Mouse (Mus musculus): ENCODE measurements around the gene Lurap1l. TPM values are rescaled to one million over a fixed set of nuclear protein-coding genes. Genes with fewer than 3 reads are reported as not detected.

Gene Lurap1l
- polyA plus RNA-seq (2015; fragmentation: Nextera tagmentation; extraction: Ambion mirVana), result 5.8 and 7.1 TPM in 2 replicates

DNA sequence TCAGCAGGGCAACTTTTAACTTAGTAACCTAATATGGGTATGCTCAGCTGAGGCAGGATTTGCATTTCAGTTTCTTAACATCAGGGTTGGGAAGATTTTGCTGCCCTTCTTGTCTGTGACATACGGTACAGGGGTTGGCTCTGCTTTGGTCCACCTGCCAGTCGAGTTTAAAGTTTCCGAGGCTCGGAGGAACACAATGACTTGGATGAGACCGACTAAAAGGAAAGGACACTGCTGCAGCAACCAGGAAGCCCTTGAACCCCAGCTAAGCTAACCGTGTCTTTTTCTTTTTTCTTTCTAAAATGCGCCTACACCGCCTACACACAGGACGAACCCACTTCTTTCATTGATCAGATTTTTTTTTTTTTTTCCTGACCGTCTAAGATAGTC lies at the start of gene Lurap1l:
Lurap1l (plus strand) TSS at position 166 of the 390 bp plus-strand sequence.
- H3K9me3 ChIP-seq, result no peaks in the 10 kb centered on the region
- peak within 1 kb of the TSS; percentile 79 for H3K9ac ChIP-seq
- H3K4me2 ChIP-seq, result peak within 1 kb of the TSS; percentile 96
- H3K27ac ChIP-seq, result peak within 1 kb of the TSS; percentile 72
- H3K4me3 ChIP-seq, result peak within 1 kb of the TSS; percentile 74
- no peaks in the 10 kb centered on the region; the same call in 1 of the 2 replicates for H3K27me3 ChIP-seq
- 0 out of 2 replicates have a peak, but pooled peaks have one; percentile 27 for ATAC-seq (ENCODE audit: insufficient number of reproducible peaks, insufficient read depth, low FRiP score, low TSS enrichment, low read depth)
- peaks cover 5% of the 10 kb centered on the region; the same call in 1 of the 2 replicates for H3K4me1 ChIP-seq
- WGBS, result under 1% methylated on average over 10 of the region's 10 CpGs
- no peaks in the 10 kb centered on the region for H3K36me3 ChIP-seq

GRCm38 (mm10) chr4:80862962-80863361 lies 47.5 kb upstream of the Lurap1l start:
- no peaks in the 10 kb centered on the region for H3K27me3 ChIP-seq
- H3K27ac ChIP-seq, result no peak overlapping the region
- no peak for ATAC-seq (ENCODE audit: insufficient number of reproducible peaks, insufficient read depth, low FRiP score, low TSS enrichment, low read depth)
- no peak overlapping the region for H3K4me3 ChIP-seq
- H3K9ac ChIP-seq, result no peak overlapping the region
- no peak overlapping the region for H3K4me2 ChIP-seq
- peaks cover 6% of the 10 kb centered on the region; the same call in 1 of the 2 replicates for H3K4me1 ChIP-seq
- H3K9me3 ChIP-seq, result no peaks in the 10 kb centered on the region
- WGBS, result 71% methylated on average over 9 of the region's 9 CpGs
- H3K36me3 ChIP-seq, result no peaks in the 10 kb centered on the region

DNA sequence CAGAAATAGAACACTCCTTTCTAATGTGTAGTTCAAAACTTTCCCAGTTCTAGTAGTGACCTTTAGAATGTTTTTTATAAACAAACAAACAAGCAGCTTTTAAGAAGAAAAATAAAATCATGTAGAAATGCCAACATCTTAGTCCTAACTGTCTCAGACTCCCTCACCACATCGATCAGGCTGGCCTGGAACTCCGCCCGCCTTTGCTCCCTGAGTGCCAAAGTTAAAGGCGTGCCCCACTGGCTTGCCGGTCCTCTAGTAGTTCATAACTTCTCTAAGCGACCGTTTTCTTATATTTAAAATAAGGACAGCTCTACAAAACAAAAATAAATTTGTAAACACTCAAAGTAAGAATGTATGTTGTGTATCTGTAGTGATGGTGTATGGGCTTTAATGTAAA lies 46.5 kb upstream of the Lurap1l start:
- H3K4me2 ChIP-seq, result no peak overlapping the region
- no peaks in the 10 kb centered on the region for H3K36me3 ChIP-seq
- peaks cover 6% of the 10 kb centered on the region; the same call in 1 of the 2 replicates for H3K4me1 ChIP-seq
- WGBS, result 64% methylated on average over 7 of the region's 7 CpGs
- H3K9ac ChIP-seq, result no peak overlapping the region
- H3K27me3 ChIP-seq, result no peaks in the 10 kb centered on the region
- no peaks in the 10 kb centered on the region for H3K9me3 ChIP-seq
- H3K27ac ChIP-seq, result no peak overlapping the region
- no peak overlapping the region for H3K4me3 ChIP-seq
- ATAC-seq (ENCODE audit: insufficient number of reproducible peaks, insufficient read depth, low FRiP score, low TSS enrichment, low read depth), result no peak

GRCm38 (mm10) chr4:80864511-80864922 lies 45.9 kb upstream of the Lurap1l start:
- Histone ChIP-seq H3K36me3 (no peaks in the 10 kb centered on the region), H3K9ac (peak overlapping the region; percentile 65), H3K9me3 (no peaks in the 10 kb centered on the region), H3K27ac (no peak overlapping the region), H3K4me3 (peak overlapping the region; percentile 40), H3K27me3 (no peaks in the 10 kb centered on the region), H3K4me2 (peak overlapping the region; percentile 77), H3K4me1 (peaks cover 6% of the 10 kb centered on the region; the same call in 1 of the 2 replicates)
- WGBS, result under 1% methylated on average over 17 of the region's 17 CpGs
- no peak for ATAC-seq (ENCODE audit: insufficient number of reproducible peaks, insufficient read depth, low FRiP score, low TSS enrichment, low read depth)

DNA sequence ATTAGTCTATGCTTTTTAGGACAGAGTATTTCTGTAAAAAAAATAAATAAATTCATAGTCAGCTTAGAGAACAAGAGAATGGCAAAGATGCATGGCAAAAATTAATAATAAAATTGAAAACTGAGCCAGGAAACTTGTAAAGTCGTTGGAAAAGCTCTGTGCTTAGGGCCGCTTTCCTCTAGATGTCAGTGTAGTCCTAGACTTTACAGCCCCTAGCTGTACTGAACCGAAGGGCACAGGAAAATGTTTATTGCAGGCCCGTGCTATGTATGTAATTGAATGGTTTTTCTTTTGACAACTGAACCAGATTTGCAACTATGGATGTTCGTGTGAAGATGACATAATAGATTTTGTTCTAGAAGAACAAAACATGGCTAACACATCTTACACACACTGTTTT lies 44.4 kb upstream of the Lurap1l start:
- no peaks in the 10 kb centered on the region for H3K9me3 ChIP-seq
- no peak overlapping the region for H3K9ac ChIP-seq

GRCm38 (mm10) chr4:80869598-80869997 lies 40.8 kb upstream of the Lurap1l start:
- H3K4me1 ChIP-seq, result peaks cover 3% of the 10 kb centered on the region; the same call in 1 of the 2 replicates
- no peaks in the 10 kb centered on the region for H3K27me3 ChIP-seq
- no peak overlapping the region for H3K9ac ChIP-seq
- no peak for ATAC-seq (ENCODE audit: insufficient number of reproducible peaks, insufficient read depth, low FRiP score, low TSS enrichment, low read depth)
- no peak overlapping the region for H3K4me2 ChIP-seq
- 48% methylated on average over 2 of the region's 2 CpGs for WGBS
- no peak overlapping the region for H3K4me3 ChIP-seq
- H3K9me3 ChIP-seq, result no peaks in the 10 kb centered on the region
- H3K27ac ChIP-seq, result no peak overlapping the region
- H3K36me3 ChIP-seq, result no peaks in the 10 kb centered on the region

More for the DNA sequence above, 44.4 kb upstream of the Lurap1l start:
- Histone ChIP-seq H3K4me1 (peaks cover 6% of the 10 kb centered on the region; the same call in 1 of the 2 replicates), H3K4me3 (no peak overlapping the region), H3K27ac (no peak overlapping the region), H3K4me2 (no peak overlapping the region), H3K27me3 (no peaks in the 10 kb centered on the region), H3K36me3 (no peaks in the 10 kb centered on the region)
- no peak for ATAC-seq (ENCODE audit: insufficient number of reproducible peaks, insufficient read depth, low FRiP score, low TSS enrichment, low read depth)
- WGBS, result 19% methylated on average over 5 of the region's 5 CpGs

DNA sequence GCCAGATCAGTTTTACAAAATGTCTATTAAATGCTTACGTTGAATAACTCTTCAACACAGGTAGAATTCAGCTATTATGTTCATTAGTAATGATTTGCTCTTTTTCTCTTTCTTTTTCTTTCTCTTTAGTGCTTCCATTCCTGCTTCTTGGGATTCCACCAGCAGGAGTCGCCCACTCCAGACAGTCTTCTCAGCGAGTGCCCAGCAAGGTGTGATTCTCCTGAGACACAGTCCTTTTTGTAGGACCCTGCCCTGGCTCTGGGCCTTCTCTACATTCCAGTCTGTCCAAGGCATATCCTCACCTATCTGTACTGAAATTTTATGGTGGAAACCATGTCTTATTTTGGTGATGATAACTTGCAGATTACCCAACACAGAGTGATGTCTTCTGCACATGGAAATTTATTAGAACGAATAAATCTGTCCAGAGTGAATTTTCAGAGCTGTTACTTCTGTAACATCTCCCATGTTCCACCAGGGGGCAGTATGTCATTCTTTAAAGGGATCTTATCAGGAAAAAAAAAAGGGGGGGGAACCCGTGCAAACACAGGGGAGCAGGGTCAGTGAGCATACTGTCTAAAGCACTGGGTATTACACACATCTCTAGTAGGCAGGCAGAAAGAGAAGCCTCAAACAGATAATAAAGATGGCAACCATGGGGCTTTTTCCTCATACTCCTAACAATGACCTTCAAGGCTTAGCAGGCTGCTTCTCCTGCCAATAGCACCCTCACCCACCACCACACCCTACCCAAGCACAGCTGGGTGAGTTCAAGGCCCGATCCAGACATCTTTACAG lies 37.4 kb upstream of the Lurap1l start:
- no peaks in the 10 kb centered on the region for H3K36me3 ChIP-seq
- H3K9me3 ChIP-seq, result no peaks in the 10 kb centered on the region
- H3K27ac ChIP-seq, result no peak overlapping the region
- H3K4me3 ChIP-seq, result no peak overlapping the region
- ATAC-seq (ENCODE audit: insufficient number of reproducible peaks, insufficient read depth, low FRiP score, low TSS enrichment, low read depth), result no peak
- H3K9ac ChIP-seq, result no peak overlapping the region
- H3K4me2 ChIP-seq, result no peak overlapping the region
- no peaks in the 10 kb centered on the region for H3K4me1 ChIP-seq
- no peaks in the 10 kb centered on the region for H3K27me3 ChIP-seq
- WGBS, result 43% methylated on average over 6 of the region's 6 CpGs

DNA sequence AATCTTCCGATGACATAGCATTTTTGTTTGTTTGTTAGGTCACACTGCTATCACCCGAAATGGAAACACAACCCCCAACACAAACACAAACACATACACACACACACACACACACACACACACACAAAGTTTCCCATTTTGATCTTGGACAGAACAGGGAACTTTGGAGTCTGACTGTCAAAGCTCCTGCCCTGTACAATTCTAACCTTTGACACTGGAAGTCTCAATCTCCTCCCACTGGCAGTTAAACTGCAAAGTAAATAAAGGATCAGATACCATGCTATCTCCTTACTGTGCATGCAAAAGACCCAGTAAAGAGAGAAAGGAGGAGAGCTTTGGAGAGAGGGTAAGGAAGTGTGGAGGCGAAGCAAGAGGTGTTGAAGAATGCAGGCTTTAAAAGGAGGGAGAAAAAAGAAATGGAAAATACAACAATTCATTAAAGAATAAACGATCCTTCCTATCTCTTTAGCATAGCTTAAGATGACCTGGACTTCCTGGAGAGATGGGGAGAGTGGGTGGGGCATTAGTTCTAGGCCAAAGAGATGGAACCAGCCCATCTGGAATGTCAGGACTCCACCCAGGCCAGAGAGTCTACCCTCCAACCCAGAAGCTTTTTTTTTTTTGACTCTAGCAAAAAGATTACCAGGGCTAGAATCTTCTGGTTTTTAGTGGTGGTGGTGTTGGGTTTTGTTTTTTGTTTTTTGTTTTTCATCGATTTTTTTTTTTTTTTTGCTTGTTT lies 36.2 kb upstream of the Lurap1l start:
- no peaks in the 10 kb centered on the region for H3K27me3 ChIP-seq
- H3K4me2 ChIP-seq, result no peak overlapping the region
- no peaks in the 10 kb centered on the region for H3K36me3 ChIP-seq
- no peak for ATAC-seq (ENCODE audit: insufficient number of reproducible peaks, insufficient read depth, low FRiP score, low TSS enrichment, low read depth)
- 55% methylated on average over 5 of the region's 5 CpGs for WGBS
- H3K4me1 ChIP-seq, result no peaks in the 10 kb centered on the region
- H3K9me3 ChIP-seq, result no peaks in the 10 kb centered on the region
- no peak overlapping the region for H3K9ac ChIP-seq
- no peak overlapping the region for H3K27ac ChIP-seq
- H3K4me3 ChIP-seq, result no peak overlapping the region

- Histone ChIP-seq H3K9me3 (no peaks in the 10 kb centered on the region), H3K4me3 (no peak overlapping the region), H3K27ac (no peak overlapping the region), H3K27me3 (no peaks in the 10 kb centered on the region), H3K4me2 (no peak overlapping the region), H3K4me1 (no peaks in the 10 kb centered on the region), H3K36me3 (no peaks in the 10 kb centered on the region), H3K9ac (no peak overlapping the region)
- ATAC-seq (ENCODE audit: insufficient number of reproducible peaks, insufficient read depth, low FRiP score, low TSS enrichment, low read depth), result no peak
- 59% methylated on average over 4 of the region's 4 CpGs for WGBS
Observed at GRCm38 (mm10) chr4:80875055-80875454, 35.4 kb upstream of the Lurap1l start.

GRCm38 (mm10) chr4:80881996-80882599 lies 28.3 kb upstream of the Lurap1l start:
- Histone ChIP-seq H3K27ac (no peak overlapping the region), H3K4me2 (no peak overlapping the region), H3K9me3 (no peaks in the 10 kb centered on the region), H3K9ac (no peak overlapping the region), H3K27me3 (no peaks in the 10 kb centered on the region), H3K36me3 (no peaks in the 10 kb centered on the region), H3K4me1 (no peaks in the 10 kb centered on the region), H3K4me3 (no peak overlapping the region)
- ATAC-seq (ENCODE audit: insufficient number of reproducible peaks, insufficient read depth, low FRiP score, low TSS enrichment, low read depth), result no peak
- 95% methylated on average over 1 of the region's 1 CpGs for WGBS

DNA sequence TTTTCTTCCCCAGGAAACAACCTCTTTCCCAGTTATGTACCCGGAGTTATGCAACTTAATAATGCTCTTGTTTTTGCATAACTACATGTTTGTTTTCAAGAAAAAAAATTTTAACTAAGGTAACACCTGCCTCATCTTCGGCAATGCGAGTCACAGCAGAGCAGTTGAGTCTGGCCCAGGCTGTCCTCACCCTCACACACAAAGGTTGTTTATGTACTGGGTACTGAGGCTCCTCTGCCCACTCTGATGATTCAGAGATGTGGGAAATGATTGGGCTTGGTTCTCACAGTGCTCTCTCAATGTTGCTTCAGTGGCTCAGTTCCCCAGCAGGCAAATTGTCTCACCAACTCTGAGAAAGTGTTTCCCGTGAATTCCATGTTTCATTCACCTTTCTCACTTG lies 23.8 kb upstream of the Lurap1l start:
- no peak for ATAC-seq (ENCODE audit: insufficient number of reproducible peaks, insufficient read depth, low FRiP score, low TSS enrichment, low read depth)
- WGBS, result 81% methylated on average over 4 of the region's 4 CpGs
- H3K9me3 ChIP-seq, result no peaks in the 10 kb centered on the region

More for the DNA sequence above, 23.8 kb upstream of the Lurap1l start:
- Histone ChIP-seq H3K27me3 (no peaks in the 10 kb centered on the region), H3K9ac (no peak overlapping the region), H3K27ac (no peak overlapping the region), H3K4me1 (no peaks in the 10 kb centered on the region), H3K36me3 (no peaks in the 10 kb centered on the region), H3K4me3 (no peak overlapping the region), H3K4me2 (no peak overlapping the region)

Data from embryonic facial prominence, embryonic 13.5 days (tissue).